Mouse (Mus musculus) spleen, adult 2 months (tissue): Measurements from ENCODE around the gene Jtb. TPM values are rescaled to one million over a fixed set of nuclear protein-coding genes. Genes with fewer than 3 reads are reported as not detected.

Experiments
- DNase-seq, 2 experiments: peaks; one replicate each; pipeline versions ENCODE4 v3.0.0 to v3.0.0-alpha.2; 2012 to 2021; ENCODE audit warnings: low spot score in 2 of 2, low read depth in 1 of 2
- H3K27ac ChIP-seq: fragments of 200-500 bp; 2 replicates; pipeline ENCODE4 v1.5.1; 2012; ENCODE audit warnings: low read length, inconsistent platforms; ENCODE audit not compliant: insufficient read depth
- H3K27me3 ChIP-seq: fragments of 200-500 bp; 2 replicates; pipeline ENCODE4 v1.6.1; 2012; ENCODE audit warnings: mild to moderate bottlenecking, moderate library complexity, low read length, inconsistent platforms; ENCODE audit not compliant: control insufficient read depth, insufficient read depth
- H3K36me3 ChIP-seq: fragments of 200-500 bp; 2 replicates; pipeline ENCODE4 v1.6.1; 2012; ENCODE audit warnings: mild to moderate bottlenecking, low read length, inconsistent platforms; ENCODE audit not compliant: control insufficient read depth, insufficient read depth
- H3K4me1 ChIP-seq: fragments of 200-500 bp; 2 replicates; pipeline ENCODE4 v1.6.1; 2011; ENCODE audit warnings: inconsistent platforms; ENCODE audit not compliant: control insufficient read depth, insufficient read depth, insufficient read length
- H3K4me3 ChIP-seq: fragments of 200-500 bp; 2 replicates; pipeline ENCODE4 v1.5.1; 2011; ENCODE audit warnings: mild to moderate bottlenecking, inconsistent platforms; ENCODE audit not compliant: insufficient read depth, insufficient read length; ENCODE audit errors: extremely low read depth
- CTCF ChIP-seq: fragments of 200-500 bp; IDR thresholded peaks from 2 replicates; pipeline ENCODE4 v1.5.1; 2011; ENCODE audit warnings: mild to moderate bottlenecking, inconsistent platforms; ENCODE audit not compliant: insufficient read depth, insufficient read length, insufficient replicate concordance; ENCODE audit errors: extremely low read depth
- POLR2A ChIP-seq: fragments of 200-500 bp; IDR thresholded peaks from 2 replicates; pipeline ENCODE4 v1.6.1; 2011; ENCODE audit warnings: low read depth, low read length, inconsistent platforms
- WGBS: fragments of 180-500 bp; shearing (Covaris S2); methylation state at CpG from one replicate; pipeline ENCODE4 v1.1.7; 2018; 5-methylcytosine and 5-hydroxymethylcytosine counted together
- polyA plus RNA-seq: library from polyadenylated mRNA; depleted of rRNA; stranded (reverse); fragments of >200 nt; gene quantifications from 2 replicates; pipeline ENCODE4 v1.2.3, GENCODE M21; 2012; rRNA removed

Jtb gene
- polyA plus RNA-seq: 60.3 and 66.4 TPM in 2 replicates

GRCm38 (mm10) chr3:90231507-90232333 is at the start of gene Jtb:
TSS of gene Jtb (plus strand) at chr3:90231597.
- WGBS: under 1% methylated on average over 61 of the region's 61 CpGs
- Histone ChIP-seq H3K4me3 (peak within 1 kb of the TSS; percentile 88), H3K27me3 (no peaks in the 10 kb centered on the region), H3K4me1 (peaks cover 4% of the 10 kb centered on the region; the same call in 1 of the 2 replicates), H3K27ac (peak within 1 kb of the TSS; percentile 92), H3K36me3 (peaks cover 19% of the 10 kb centered on the region)
- peak; percentile 86 to 93 for DNase-seq
- TF ChIP-seq POLR2A (peak; percentile 84), CTCF (no peak)

GRCm38 (mm10) chr3:90183581-90183980 is 47.8 kb upstream of the Jtb start:
- WGBS: 90% methylated on average over 3 of the region's 3 CpGs
- TF ChIP-seq CTCF (no peak), POLR2A (no peak)
- no peak overlapping the region for H3K4me3 ChIP-seq
- no peak for DNase-seq
- no peak overlapping the region for H3K27ac ChIP-seq
- H3K27me3 ChIP-seq: no peaks in the 10 kb centered on the region
- no peaks in the 10 kb centered on the region for H3K36me3 ChIP-seq
- H3K4me1 ChIP-seq: no peaks in the 10 kb centered on the region

GRCm38 (mm10) chr3:90190859-90191510 is 40.4 kb upstream of the Jtb start:
- whole genome bisulfite sequencing: 84% methylated on average over 11 of the region's 11 CpGs
- Histone ChIP-seq H3K27ac (no peak overlapping the region), H3K27me3 (no peaks in the 10 kb centered on the region), H3K4me3 (no peak overlapping the region), H3K4me1 (no peaks in the 10 kb centered on the region), H3K36me3 (no peaks in the 10 kb centered on the region)
- DNase-seq: no peak
- TF ChIP-seq CTCF: no peak
- no peak for TF ChIP-seq POLR2A

- TF ChIP-seq POLR2A: no peak
- TF ChIP-seq CTCF: no peak
- no peak overlapping the region for H3K4me3 ChIP-seq
- no peak overlapping the region for H3K27ac ChIP-seq
- DNase-seq: no peak
- no peaks in the 10 kb centered on the region for H3K27me3 ChIP-seq
- no peaks in the 10 kb centered on the region for H3K4me1 ChIP-seq
- H3K36me3 ChIP-seq: no peaks in the 10 kb centered on the region
- WGBS: 88% methylated on average over 4 of the region's 4 CpGs
Observed at GRCm38 (mm10) chr3:90194759-90195158, 36.6 kb upstream of the Jtb start.

- no peaks in the 10 kb centered on the region for H3K27me3 ChIP-seq
- no peaks in the 10 kb centered on the region for H3K36me3 ChIP-seq
- 72% methylated on average over 1 of the region's 1 CpGs for WGBS
- H3K4me3 ChIP-seq: no peak overlapping the region
- H3K4me1 ChIP-seq: no peaks in the 10 kb centered on the region
- TF ChIP-seq POLR2A (no peak), CTCF (no peak)
- no peak for DNase-seq
- no peak overlapping the region for H3K27ac ChIP-seq
Observed at GRCm38 (mm10) chr3:90195644-90196043, 35.8 kb upstream of the Jtb start.

- Histone ChIP-seq H3K4me3 (no peak overlapping the region), H3K27me3 (no peaks in the 10 kb centered on the region), H3K4me1 (no peaks in the 10 kb centered on the region), H3K27ac (no peak overlapping the region), H3K36me3 (no peaks in the 10 kb centered on the region)
- TF ChIP-seq POLR2A (no peak), CTCF (no peak)
- DNase-seq: no peak
- WGBS: 86% methylated on average over 1 of the region's 1 CpGs
Observed at GRCm38 (mm10) chr3:90197548-90197947, 33.8 kb upstream of the Jtb start.

- H3K4me1 ChIP-seq: no peaks in the 10 kb centered on the region
- H3K27me3 ChIP-seq: no peaks in the 10 kb centered on the region
- H3K4me3 ChIP-seq: no peak overlapping the region
- H3K36me3 ChIP-seq: peaks cover 1% of the 10 kb centered on the region; the same call in 1 of the 2 replicates
- H3K27ac ChIP-seq: no peak overlapping the region
- 96% methylated on average over 1 of the region's 1 CpGs for WGBS
- DNase-seq: no peak
- no peak for TF ChIP-seq CTCF
- no peak for TF ChIP-seq POLR2A
Observed at GRCm38 (mm10) chr3:90202884-90203283, 28.5 kb upstream of the Jtb start.
